Mouse (Mus musculus): ENCODE results near the gene Ube2j1. TPM values are rescaled to one million over a fixed set of nuclear protein-coding genes. Genes with fewer than 3 reads are reported as not detected.

Ube2j1 gene
- polyA plus RNA-seq, 1 experiment from 2014 or later: 50.7 TPM

- Histone ChIP-seq H3K4me2 (no peak overlapping the region), H3K9me3 (ENCODE audit: low read depth, low read length) (no peaks in the 10 kb centered on the region), H3K27me3 (ENCODE audit: insufficient read depth, low read length) (no peaks in the 10 kb centered on the region), H3K9ac (no peak overlapping the region), H3K36me3 (ENCODE audit: insufficient read depth) (no peaks in the 10 kb centered on the region), H3K27ac (ENCODE audit: low read depth) (no peak overlapping the region), H3K4me3 (ENCODE audit: low read depth, low read length) (no peak overlapping the region), H3K4me1 (ENCODE audit: insufficient read depth) (no peaks in the 10 kb centered on the region)
- no peak for ATAC-seq (ENCODE audit: insufficient read depth)
- 83% methylated on average over 6 of the region's 6 CpGs for WGBS
- no peak for DNase-seq
- TF ChIP-seq CTCF (IDR thresholded peaks at IDR 0.05; ENCODE audit: low read depth): no peak
Observed at GRCm38 (mm10) chr4:33071337-33071736, 40.1 kb downstream of the Ube2j1 start.

- Histone ChIP-seq H3K9me3 (ENCODE audit: low read depth, low read length) (no peaks in the 10 kb centered on the region), H3K36me3 (ENCODE audit: insufficient read depth) (no peaks in the 10 kb centered on the region), H3K4me1 (ENCODE audit: insufficient read depth) (no peaks in the 10 kb centered on the region), H3K4me2 (no peak overlapping the region), H3K27ac (ENCODE audit: low read depth) (no peak overlapping the region), H3K27me3 (ENCODE audit: insufficient read depth, low read length) (no peaks in the 10 kb centered on the region), H3K4me3 (ENCODE audit: low read depth, low read length) (no peak overlapping the region), H3K9ac (no peak overlapping the region)
- ATAC-seq (ENCODE audit: insufficient read depth) (no peak), DNase-seq (peak; percentile 8)
- TF ChIP-seq CTCF (IDR thresholded peaks at IDR 0.05; ENCODE audit: low read depth): no peak
- WGBS: 43% methylated on average over 11 of the region's 11 CpGs
Observed at GRCm38 (mm10) chr4:33072526-33073161, 41.4 kb downstream of the Ube2j1 start.

GRCm38 (mm10) chr4:33074406-33074805, 43.2 kb downstream of the Ube2j1 start:
- no peak for TF ChIP-seq CTCF (IDR thresholded peaks at IDR 0.05; ENCODE audit: low read depth)
- no peak overlapping the region for H3K4me3 ChIP-seq (ENCODE audit: low read depth, low read length)
- 70% methylated on average over 4 of the region's 4 CpGs for WGBS
- no peaks in the 10 kb centered on the region for H3K36me3 ChIP-seq (ENCODE audit: insufficient read depth)
- no peaks in the 10 kb centered on the region for H3K4me1 ChIP-seq (ENCODE audit: insufficient read depth)
- no peaks in the 10 kb centered on the region for H3K27me3 ChIP-seq (ENCODE audit: insufficient read depth, low read length)
- DNase-seq (no peak), ATAC-seq (ENCODE audit: insufficient read depth) (no peak)
- no peaks in the 10 kb centered on the region for H3K9me3 ChIP-seq (ENCODE audit: low read depth, low read length)
- no peak overlapping the region for H3K27ac ChIP-seq (ENCODE audit: low read depth)
- H3K4me2 ChIP-seq: no peak overlapping the region
- no peak overlapping the region for H3K9ac ChIP-seq

- no peak for TF ChIP-seq CTCF (IDR thresholded peaks at IDR 0.05; ENCODE audit: low read depth)
Observed at GRCm38 (mm10) chr4:33074851-33075250, 43.6 kb downstream of the Ube2j1 start.

GRCm38 (mm10) chr4:33075776-33076524, 44.7 kb downstream of the Ube2j1 start:
- DNase-seq (no peak), ATAC-seq (ENCODE audit: insufficient read depth) (no peak)
- no peak for TF ChIP-seq CTCF (IDR thresholded peaks at IDR 0.05; ENCODE audit: low read depth)
- H3K9me3 ChIP-seq (ENCODE audit: low read depth, low read length): no peaks in the 10 kb centered on the region
- H3K9ac ChIP-seq: no peak overlapping the region
- no peaks in the 10 kb centered on the region for H3K27me3 ChIP-seq (ENCODE audit: insufficient read depth, low read length)
- H3K4me2 ChIP-seq: no peak overlapping the region
- H3K36me3 ChIP-seq (ENCODE audit: insufficient read depth): no peaks in the 10 kb centered on the region
- WGBS: 75% methylated on average over 5 of the region's 5 CpGs
- H3K4me1 ChIP-seq (ENCODE audit: insufficient read depth): no peaks in the 10 kb centered on the region
- no peak overlapping the region for H3K27ac ChIP-seq (ENCODE audit: low read depth)
- no peak overlapping the region for H3K4me3 ChIP-seq (ENCODE audit: low read depth, low read length)

More at GRCm38 (mm10) chr4:33074851-33075250, 43.6 kb downstream of the Ube2j1 start:
- WGBS: 47% methylated on average over 5 of the region's 5 CpGs
- H3K27ac ChIP-seq (ENCODE audit: low read depth): no peak overlapping the region
- H3K4me1 ChIP-seq (ENCODE audit: insufficient read depth): no peaks in the 10 kb centered on the region
- H3K27me3 ChIP-seq (ENCODE audit: insufficient read depth, low read length): no peaks in the 10 kb centered on the region
- DNase-seq (no peak), ATAC-seq (ENCODE audit: insufficient read depth) (no peak)
- no peak overlapping the region for H3K9ac ChIP-seq
- no peak overlapping the region for H3K4me2 ChIP-seq
- H3K36me3 ChIP-seq (ENCODE audit: insufficient read depth): no peaks in the 10 kb centered on the region
- no peak overlapping the region for H3K4me3 ChIP-seq (ENCODE audit: low read depth, low read length)
- no peaks in the 10 kb centered on the region for H3K9me3 ChIP-seq (ENCODE audit: low read depth, low read length)

GRCm38 (mm10) chr4:33077161-33077560, 45.9 kb downstream of the Ube2j1 start:
- Histone ChIP-seq H3K36me3 (ENCODE audit: insufficient read depth) (no peaks in the 10 kb centered on the region), H3K27me3 (ENCODE audit: insufficient read depth, low read length) (no peaks in the 10 kb centered on the region), H3K9ac (no peak overlapping the region), H3K4me3 (ENCODE audit: low read depth, low read length) (no peak overlapping the region), H3K27ac (ENCODE audit: low read depth) (no peak overlapping the region), H3K9me3 (ENCODE audit: low read depth, low read length) (no peaks in the 10 kb centered on the region), H3K4me2 (no peak overlapping the region), H3K4me1 (ENCODE audit: insufficient read depth) (no peaks in the 10 kb centered on the region)
- ATAC-seq (ENCODE audit: insufficient read depth): no peak
- no peak for TF ChIP-seq CTCF (IDR thresholded peaks at IDR 0.05; ENCODE audit: low read depth)
- 68% methylated on average over 11 of the region's 11 CpGs for WGBS
- DNase-seq: no peak

GRCm38 (mm10) chr4:33077724-33078123, 46.5 kb downstream of the Ube2j1 start:
- Histone ChIP-seq H3K27ac (ENCODE audit: low read depth) (no peak overlapping the region), H3K4me3 (ENCODE audit: low read depth, low read length) (no peak overlapping the region), H3K36me3 (ENCODE audit: insufficient read depth) (no peaks in the 10 kb centered on the region), H3K4me2 (no peak overlapping the region), H3K9me3 (ENCODE audit: low read depth, low read length) (no peaks in the 10 kb centered on the region), H3K9ac (no peak overlapping the region), H3K27me3 (ENCODE audit: insufficient read depth, low read length) (no peaks in the 10 kb centered on the region), H3K4me1 (ENCODE audit: insufficient read depth) (no peaks in the 10 kb centered on the region)
- no peak for TF ChIP-seq CTCF (IDR thresholded peaks at IDR 0.05; ENCODE audit: low read depth)
- no peak for DNase-seq
- no peak for ATAC-seq (ENCODE audit: insufficient read depth)
- WGBS: 44% methylated on average over 8 of the region's 8 CpGs

All from lung, embryonic 14.5 days (tissue).